Mouse (Mus musculus) lung, adult 2 months (tissue): ENCODE measurements around the gene Angptl2.

ENCODE experiments used
- CTCF ChIP-seq: fragments of 200-500 bp; IDR thresholded peaks from 2 replicates; pipeline ENCODE4 v1.5.1; 2011; ENCODE audit warnings: mild to moderate bottlenecking, low read length, control low read depth; ENCODE audit not compliant: insufficient read depth
- POLR2A ChIP-seq: fragments of 200-500 bp; IDR thresholded peaks from 2 replicates; pipeline ENCODE4 v1.6.1; 2011; ENCODE audit warnings: low read depth, mild to moderate bottlenecking, control low read depth, low read length, borderline replicate concordance; ENCODE audit errors: extremely low read depth

DNA sequence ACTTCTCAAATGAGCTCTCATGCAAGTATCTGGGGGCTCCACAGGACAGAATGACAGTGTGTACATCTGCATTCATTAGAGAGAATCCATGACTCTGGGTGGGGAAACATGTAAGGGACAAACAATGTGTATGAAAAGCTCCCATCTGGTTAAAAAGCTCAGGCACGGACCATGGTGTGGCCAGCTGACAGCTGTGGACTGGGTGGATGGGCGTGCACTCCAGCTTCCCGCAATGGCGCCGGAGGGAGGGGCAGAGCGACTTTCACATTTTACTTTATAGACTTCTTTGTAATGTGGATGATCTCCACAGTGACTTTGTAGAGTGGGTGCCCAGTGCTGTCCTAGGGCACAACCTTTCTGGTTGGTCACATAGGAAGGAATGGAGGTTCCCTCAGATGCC, 36.9 kb downstream of the Angptl2 start:
- TF ChIP-seq CTCF (no peak), POLR2A (no peak)
